Mouse (Mus musculus) adrenal gland (tissue): ENCODE measurements around the gene Dnajc2.

Experiments used
- intact Hi-C: fragments of 180-260 bp; cut with DNase I; formaldehyde crosslinking; loops from one replicate; pipeline ENCODE4 v1.15.1; 2025
- long read RNA-seq, 2 experiments: library from polyadenylated mRNA; unstranded; transcript quantifications; one replicate each; pipeline ENCODE4 v2.0.0; 2020; ENCODE audit warnings: borderline replicate concordance in 1 of 2; ENCODE audit not compliant: insufficient replicate concordance in 1 of 2

The Dnajc2 gene
- long read RNA-seq, experiment 1, partial matches to known transcripts = 30 of 37 reads
- long read RNA-seq, experiment 1, other reads (novel, unspliced or antisense) = 3 of 37 reads
- long read RNA-seq, experiment 2, partial matches to known transcripts = 40 of 51 reads
- long read RNA-seq, experiment 2, other reads (novel, unspliced or antisense) = 4 of 51 reads

- intact Hi-C loops = no loop called here
Observed at GRCm38 (mm10) chr5:21785053-21785452, at the start of gene Dnajc2, which contains the start of gene Psmc2. TSS of gene Dnajc2 (minus strand) at chr5:21785251. TSS of gene Psmc2 (plus strand) at chr5:21785283.

- intact Hi-C loops = no loop called here
Observed at GRCm38 (mm10) chr5:21831761-21832160, 46.7 kb upstream of the Dnajc2 start.

- intact Hi-C loops = no loop called here
Observed at GRCm38 (mm10) chr5:21828855-21829254, 43.8 kb upstream of the Dnajc2 start.

- intact Hi-C loops = no loop called here
Observed at GRCm38 (mm10) chr5:21827643-21828042, 42.6 kb upstream of the Dnajc2 start.

- intact Hi-C loops = no loop called here
Observed at GRCm38 (mm10) chr5:21826370-21826769, 41.3 kb upstream of the Dnajc2 start.

- intact Hi-C loops = no loop called here
Observed at GRCm38 (mm10) chr5:21813994-21814393, 28.9 kb upstream of the Dnajc2 start.

GRCm38 (mm10) chr5:21810924-21811323 lies 25.9 kb upstream of the Dnajc2 start:
- intact Hi-C loops = no loop called here

GRCm38 (mm10) chr5:21804837-21805236 lies 19.8 kb upstream of the Dnajc2 start:
- intact Hi-C loops = no loop called here

- intact Hi-C loops = no loop called here
Observed at GRCm38 (mm10) chr5:21803691-21804188, 18.7 kb upstream of the Dnajc2 start.

- intact Hi-C loops = no loop called here
Observed at GRCm38 (mm10) chr5:21802907-21803306, 17.9 kb upstream of the Dnajc2 start.

GRCm38 (mm10) chr5:21792166-21792565 lies 7.1 kb upstream of the Dnajc2 start:
- intact Hi-C loops = loop anchor here (10.0 kb wide), 1 partner anchor 723 kb away; no protein-coding TSS in a partner anchor

- intact Hi-C loops = no loop called here
Observed at GRCm38 (mm10) chr5:21789061-21789460, 4.0 kb upstream of the Dnajc2 start.

- intact Hi-C loops = loop anchor here (2.0 kb wide), 1 partner anchor 51 kb away; the partner anchor contains the start of gene Pmpcb
Observed at GRCm38 (mm10) chr5:21787186-21788105, 2.4 kb upstream of the Dnajc2 start.

- intact Hi-C loops = loop anchor here (2.0 kb wide), 1 partner anchor 50 kb away; the partner anchor contains the start of gene Pmpcb
Observed at GRCm38 (mm10) chr5:21786258-21787185, 1.5 kb upstream of the Dnajc2 start.

- intact Hi-C loops = loop anchor here (2.0 kb wide), 1 partner anchor 49 kb away; the partner anchor contains the start of gene Pmpcb
Observed at GRCm38 (mm10) chr5:21785776-21786175, 725 bp upstream of the Dnajc2 start.

GRCm38 (mm10) chr5:21784161-21785052 lies 644 bp downstream of the Dnajc2 start:
- intact Hi-C loops = no loop called here

GRCm38 (mm10) chr5:21776491-21776890 lies 8.6 kb downstream of the Dnajc2 start:
- intact Hi-C loops = no loop called here

- intact Hi-C loops = no loop called here
Observed at GRCm38 (mm10) chr5:21769841-21770240, 15.2 kb downstream of the Dnajc2 start.

- intact Hi-C loops = no loop called here
Observed at GRCm38 (mm10) chr5:21768506-21768905, 16.5 kb downstream of the Dnajc2 start.

GRCm38 (mm10) chr5:21745966-21746365 lies 39.1 kb downstream of the Dnajc2 start:
- intact Hi-C loops = no loop called here
